Mouse (Mus musculus) forebrain, embryonic 11.5 days (tissue): ENCODE results near the gene Osbpl9. TPM values are rescaled to one million over a fixed set of nuclear protein-coding genes. Genes with fewer than 3 reads are reported as not detected.

Experiments
- ATAC-seq: fragments of 200-750 bp; cut with Nextera tagmentation; replicated peaks from 2 replicates; pipeline ENCODE4 v1.8.0; 2017; ENCODE audit warnings: moderate TSS enrichment; ENCODE audit not compliant: low FRiP score
- DNase-seq: peaks from one replicate; pipeline ENCODE4 v3.0.0-alpha.2; 2017; ENCODE audit warnings: low spot score
- H3K27ac ChIP-seq: fragments of 300-500 bp; sonication (generic); 2 replicates; pipeline ENCODE4 v1.5.1; 2014; ENCODE audit warnings: low read depth, low read length
- H3K27me3 ChIP-seq: fragments of 300-500 bp; sonication (generic); 2 replicates; pipeline ENCODE4 v1.6.1; 2014; ENCODE audit warnings: mild to moderate bottlenecking, low read length, mixed read lengths; ENCODE audit not compliant: control insufficient read depth, insufficient read depth
- H3K36me3 ChIP-seq: fragments of 300-500 bp; sonication (generic); 2 replicates; pipeline ENCODE4 v1.6.1; 2014; ENCODE audit warnings: mild to moderate bottlenecking, low read length, moderate library complexity, mixed read lengths; ENCODE audit not compliant: control insufficient read depth, insufficient read depth
- H3K4me1 ChIP-seq: fragments of 300-500 bp; sonication (generic); replicated peaks from 2 replicates; pipeline ENCODE4 v1.6.1; 2014; ENCODE audit warnings: low read length, mixed read lengths; ENCODE audit not compliant: control insufficient read depth, insufficient read depth
- H3K4me2 ChIP-seq: fragments of 300-500 bp; sonication (generic); 2 replicates; pipeline ENCODE4 v1.6.1; 2014; ENCODE audit warnings: low read depth, mild to moderate bottlenecking, low read length, moderate library complexity, mixed read lengths; ENCODE audit not compliant: severe bottlenecking
- H3K4me3 ChIP-seq: fragments of 300-500 bp; sonication (generic); 2 replicates; pipeline ENCODE4 v1.5.1; 2014; ENCODE audit warnings: low read depth, low read length
- H3K9ac ChIP-seq: fragments of 300-500 bp; sonication (generic); 2 replicates; pipeline ENCODE4 v1.6.1; 2014; ENCODE audit warnings: low read length
- H3K9me3 ChIP-seq: fragments of 300-500 bp; sonication (generic); 2 replicates; pipeline ENCODE4 v1.6.1; 2016; ENCODE audit warnings: low read length, mixed read lengths; ENCODE audit not compliant: control insufficient read depth
- WGBS: fragments of 180-500 bp; shearing (Covaris S2); extraction: QIAGEN DNeasy Blood & Tissue Kit; methylation state at CpG from one replicate; pipeline ENCODE4 v1.1.7; 2014; 5-methylcytosine and 5-hydroxymethylcytosine counted together
- polyA plus RNA-seq: library from polyadenylated mRNA; unstranded; fragments of >200 nt; fragmentation: Nextera tagmentation; extraction: Ambion mirVana; gene quantifications from 2 replicates; pipeline ENCODE4 v1.2.1, GENCODE M21; 2014

The Osbpl9 gene
- polyA plus RNA-seq, 1 experiment from 2014 or later = 67.7 TPM

- no peak for DNase-seq
- H3K27me3 ChIP-seq = no peaks in the 10 kb centered on the region
- WGBS = 85% methylated on average over 6 of the region's 6 CpGs
- no peaks in the 10 kb centered on the region for H3K4me1 ChIP-seq
- H3K9ac ChIP-seq = no peak overlapping the region
- no peaks in the 10 kb centered on the region for H3K36me3 ChIP-seq
- H3K27ac ChIP-seq = no peak overlapping the region
- no peaks in the 10 kb centered on the region for H3K9me3 ChIP-seq
- no peak for ATAC-seq
- no peak overlapping the region for H3K4me3 ChIP-seq
- no peak overlapping the region for H3K4me2 ChIP-seq
Observed at GRCm38 (mm10) chr4:109109012-109109411, 93.1 kb downstream of the Osbpl9 start.

- ATAC-seq (no peak), DNase-seq (no peak)
- Histone ChIP-seq H3K27ac (no peak overlapping the region), H3K4me1 (no peaks in the 10 kb centered on the region), H3K27me3 (no peaks in the 10 kb centered on the region), H3K36me3 (no peaks in the 10 kb centered on the region), H3K4me3 (no peak overlapping the region), H3K9me3 (no peaks in the 10 kb centered on the region), H3K4me2 (no peak overlapping the region), H3K9ac (no peak overlapping the region)
Observed at GRCm38 (mm10) chr4:109106594-109106993, 95.5 kb downstream of the Osbpl9 start.

GRCm38 (mm10) chr4:109106034-109106433, 96.0 kb downstream of the Osbpl9 start:
- H3K27me3 ChIP-seq = no peaks in the 10 kb centered on the region
- H3K9ac ChIP-seq = no peak overlapping the region
- WGBS = 79% methylated on average over 3 of the region's 3 CpGs
- DNase-seq (no peak), ATAC-seq (no peak)
- no peaks in the 10 kb centered on the region for H3K4me1 ChIP-seq
- H3K9me3 ChIP-seq = no peaks in the 10 kb centered on the region
- no peak overlapping the region for H3K27ac ChIP-seq
- H3K4me2 ChIP-seq = no peak overlapping the region
- H3K36me3 ChIP-seq = no peaks in the 10 kb centered on the region
- no peak overlapping the region for H3K4me3 ChIP-seq

- Histone ChIP-seq H3K4me3 (no peak overlapping the region), H3K4me2 (no peak overlapping the region), H3K9me3 (no peaks in the 10 kb centered on the region), H3K4me1 (no peaks in the 10 kb centered on the region), H3K27me3 (no peaks in the 10 kb centered on the region), H3K9ac (no peak overlapping the region), H3K36me3 (no peaks in the 10 kb centered on the region), H3K27ac (no peak overlapping the region)
- ATAC-seq (no peak), DNase-seq (no peak)
Observed at GRCm38 (mm10) chr4:109105254-109105653, 96.8 kb downstream of the Osbpl9 start.

- Histone ChIP-seq H3K9ac (no peak overlapping the region), H3K4me3 (no peak overlapping the region), H3K36me3 (no peaks in the 10 kb centered on the region), H3K4me1 (no peaks in the 10 kb centered on the region), H3K9me3 (no peaks in the 10 kb centered on the region), H3K27me3 (no peaks in the 10 kb centered on the region), H3K27ac (no peak overlapping the region), H3K4me2 (no peak overlapping the region)
- DNase-seq (no peak), ATAC-seq (no peak)
- WGBS = 89% methylated on average over 9 of the region's 9 CpGs
Observed at GRCm38 (mm10) chr4:109103145-109103883, 98.8 kb downstream of the Osbpl9 start.

GRCm38 (mm10) chr4:109102574-109102973, 99.5 kb downstream of the Osbpl9 start:
- no peak for DNase-seq
- ATAC-seq = no peak
- Histone ChIP-seq H3K9me3 (no peaks in the 10 kb centered on the region), H3K36me3 (no peaks in the 10 kb centered on the region), H3K27ac (no peak overlapping the region), H3K9ac (no peak overlapping the region), H3K4me1 (no peaks in the 10 kb centered on the region), H3K4me3 (no peak overlapping the region), H3K4me2 (no peak overlapping the region), H3K27me3 (no peaks in the 10 kb centered on the region)
- WGBS = 88% methylated on average over 5 of the region's 5 CpGs

- H3K4me3 ChIP-seq = no peak overlapping the region
- H3K9me3 ChIP-seq = no peaks in the 10 kb centered on the region
- H3K4me2 ChIP-seq = no peak overlapping the region
- no peaks in the 10 kb centered on the region for H3K4me1 ChIP-seq
- H3K27ac ChIP-seq = no peak overlapping the region
- ATAC-seq = no peak
- H3K27me3 ChIP-seq = no peaks in the 10 kb centered on the region
- WGBS = 91% methylated on average over 3 of the region's 3 CpGs
- H3K36me3 ChIP-seq = no peaks in the 10 kb centered on the region
- no peak overlapping the region for H3K9ac ChIP-seq
- no peak for DNase-seq
Observed at GRCm38 (mm10) chr4:109098861-109099260, 103.2 kb downstream of the Osbpl9 start.

GRCm38 (mm10) chr4:109094269-109094668, 107.8 kb downstream of the Osbpl9 start:
- no peaks in the 10 kb centered on the region for H3K9me3 ChIP-seq
- no peak for ATAC-seq
- H3K4me1 ChIP-seq = no peaks in the 10 kb centered on the region
- H3K9ac ChIP-seq = no peak overlapping the region
- no peaks in the 10 kb centered on the region for H3K27me3 ChIP-seq
- no peak overlapping the region for H3K27ac ChIP-seq
- no peak for DNase-seq
- H3K36me3 ChIP-seq = no peaks in the 10 kb centered on the region; the same call in 1 of the 2 replicates
- no peak overlapping the region for H3K4me3 ChIP-seq
- no peak overlapping the region for H3K4me2 ChIP-seq
- 82% methylated on average over 2 of the region's 2 CpGs for WGBS

- H3K27ac ChIP-seq = no peak overlapping the region
- ATAC-seq (no peak), DNase-seq (no peak)
- H3K9ac ChIP-seq = no peak overlapping the region
- no peaks in the 10 kb centered on the region for H3K27me3 ChIP-seq
- H3K9me3 ChIP-seq = no peaks in the 10 kb centered on the region
- no peak overlapping the region for H3K4me3 ChIP-seq
- H3K36me3 ChIP-seq = no peaks in the 10 kb centered on the region; the same call in 1 of the 2 replicates
- 95% methylated on average over 5 of the region's 5 CpGs for WGBS
- H3K4me2 ChIP-seq = no peak overlapping the region
- H3K4me1 ChIP-seq = no peaks in the 10 kb centered on the region
Observed at GRCm38 (mm10) chr4:109092344-109092743, 109.7 kb downstream of the Osbpl9 start.
